Mouse (Mus musculus) neural tube, embryonic 14.5 days (tissue): Measurements from ENCODE around the gene Cdca4. TPM values are rescaled to one million over a fixed set of nuclear protein-coding genes. Genes with fewer than 3 reads are reported as not detected.
"Not testable (repeated sequence)": the region's sequence is repeated elsewhere in the genome, so short reads cannot be mapped to it uniquely, and the experiment has no call there.

Experiments used
- ATAC-seq: fragments of 200-750 bp; cut with Nextera tagmentation; 2 replicates; pipeline ENCODE4 v1.8.0; 2017; ENCODE audit warnings: low read depth, mild to moderate bottlenecking, moderate TSS enrichment, moderate library complexity
- H3K27ac ChIP-seq: fragments of 300-500 bp; sonication (generic); 2 replicates; pipeline ENCODE4 v1.5.1; 2014; ENCODE audit warnings: low read depth, mild to moderate bottlenecking, control low read depth, low read length, moderate library complexity, mixed read lengths
- H3K27me3 ChIP-seq: fragments of 300-500 bp; sonication (generic); 2 replicates; pipeline ENCODE4 v1.6.1; 2014; ENCODE audit warnings: low read length; ENCODE audit not compliant: control insufficient read depth, insufficient read depth
- H3K36me3 ChIP-seq: fragments of 300-500 bp; sonication (generic); 2 replicates; pipeline ENCODE4 v1.6.1; 2014; ENCODE audit warnings: low read length, mixed read lengths; ENCODE audit not compliant: control insufficient read depth, insufficient read depth
- H3K4me1 ChIP-seq: fragments of 300-500 bp; sonication (generic); 2 replicates; pipeline ENCODE4 v1.6.1; 2014; ENCODE audit warnings: low read length; ENCODE audit not compliant: control insufficient read depth, insufficient read depth
- H3K4me2 ChIP-seq: fragments of 300-500 bp; sonication (generic); 2 replicates; pipeline ENCODE4 v1.6.1; 2014; ENCODE audit warnings: mild to moderate bottlenecking, low read depth, low read length, control low read depth
- H3K4me3 ChIP-seq: fragments of 300-500 bp; sonication (generic); 2 replicates; pipeline ENCODE4 v1.5.1; 2014; ENCODE audit warnings: low read depth, low read length, control low read depth, mixed read lengths
- H3K9ac ChIP-seq: fragments of 300-500 bp; sonication (generic); replicated peaks from 2 replicates; pipeline ENCODE4 v1.6.1; 2014; ENCODE audit warnings: low read depth, mild to moderate bottlenecking, control low read depth, low read length, mixed read lengths
- H3K9me3 ChIP-seq: fragments of 300-500 bp; sonication (generic); 2 replicates; pipeline ENCODE4 v1.6.1; 2016; ENCODE audit warnings: low read length; ENCODE audit not compliant: control insufficient read depth
- WGBS: fragments of 180-500 bp; shearing (Covaris S2); extraction: QIAGEN DNeasy Blood & Tissue Kit; methylation state at CpG from one replicate; pipeline ENCODE4 v1.1.7; 2014; 5-methylcytosine and 5-hydroxymethylcytosine counted together
- polyA plus RNA-seq: library from polyadenylated mRNA; unstranded; fragments of >200 nt; fragmentation: Nextera tagmentation; extraction: Ambion mirVana; gene quantifications from 2 replicates; pipeline ENCODE4 v1.2.1, GENCODE M21; 2014

Gene Cdca4
- polyA plus RNA-seq, 1 experiment from 2014 or later = 33.6 TPM

- WGBS = 81% methylated on average over 11 of the region's 11 CpGs
- H3K4me3 ChIP-seq = no peak overlapping the region
- ATAC-seq = no peak
Observed at GRCm38 (mm10) chr12:112849235-112850022, 20.2 kb upstream of the Cdca4 start.

GRCm38 (mm10) chr12:112847880-112848279 is 18.7 kb upstream of the Cdca4 start:
- Histone ChIP-seq H3K9me3 (no peaks in the 10 kb centered on the region), H3K27me3 (no peaks in the 10 kb centered on the region), H3K36me3 (no peaks in the 10 kb centered on the region), H3K4me3 (no peak overlapping the region), H3K4me2 (no peak overlapping the region), H3K27ac (no peak overlapping the region), H3K9ac (no peak overlapping the region), H3K4me1 (no peaks in the 10 kb centered on the region)
- ATAC-seq = no peak
- 90% methylated on average over 2 of the region's 2 CpGs for WGBS

More at GRCm38 (mm10) chr12:112849235-112850022, 20.2 kb upstream of the Cdca4 start:
- no peaks in the 10 kb centered on the region for H3K27me3 ChIP-seq
- H3K27ac ChIP-seq = no peak overlapping the region
- no peak overlapping the region for H3K9ac ChIP-seq
- no peaks in the 10 kb centered on the region for H3K9me3 ChIP-seq
- no peak overlapping the region for H3K4me2 ChIP-seq
- no peaks in the 10 kb centered on the region for H3K4me1 ChIP-seq
- no peaks in the 10 kb centered on the region for H3K36me3 ChIP-seq

- Histone ChIP-seq H3K4me3 (no peak overlapping the region), H3K9ac (no peak overlapping the region), H3K9me3 (no peaks in the 10 kb centered on the region), H3K27ac (no peak overlapping the region), H3K36me3 (no peaks in the 10 kb centered on the region), H3K27me3 (no peaks in the 10 kb centered on the region), H3K4me1 (no peaks in the 10 kb centered on the region), H3K4me2 (no peak overlapping the region)
- peak; percentile 76; the same call in 1 of the 2 replicates for ATAC-seq
- 22% methylated on average over 3 of the region's 3 CpGs for WGBS
Observed at GRCm38 (mm10) chr12:112843803-112844202, 14.6 kb upstream of the Cdca4 start.

- WGBS = 85% methylated on average over 2 of the region's 2 CpGs
- not testable (repeated sequence) for H3K4me3 ChIP-seq, H3K27ac ChIP-seq, H3K9me3 ChIP-seq, H3K4me1 ChIP-seq, H3K9ac ChIP-seq, ATAC-seq, H3K36me3 ChIP-seq, H3K4me2 ChIP-seq, H3K27me3 ChIP-seq
Observed at GRCm38 (mm10) chr12:112842128-112842527, 12.9 kb upstream of the Cdca4 start.

GRCm38 (mm10) chr12:112841338-112841892 is 12.2 kb upstream of the Cdca4 start:
- H3K9me3 ChIP-seq, H3K27ac ChIP-seq, H3K9ac ChIP-seq, H3K4me3 ChIP-seq, H3K36me3 ChIP-seq, ATAC-seq, H3K4me1 ChIP-seq, H3K27me3 ChIP-seq, H3K4me2 ChIP-seq: not testable (repeated sequence)
- 67% methylated on average over 4 of the region's 4 CpGs for WGBS

GRCm38 (mm10) chr12:112840209-112841086 is 11.2 kb upstream of the Cdca4 start:
- 77% methylated on average over 25 of the region's 25 CpGs for WGBS
- Histone ChIP-seq H3K9me3 (no peaks in the 10 kb centered on the region), H3K4me3 (no peak overlapping the region), H3K27me3 (no peaks in the 10 kb centered on the region), H3K9ac (no peak overlapping the region), H3K4me1 (no peaks in the 10 kb centered on the region), H3K36me3 (no peaks in the 10 kb centered on the region), H3K27ac (no peak overlapping the region), H3K4me2 (no peak overlapping the region)
- no peak for ATAC-seq

- 70% methylated on average over 2 of the region's 2 CpGs for WGBS
- H3K27me3 ChIP-seq = no peaks in the 10 kb centered on the region
- no peak overlapping the region for H3K4me3 ChIP-seq
- H3K4me1 ChIP-seq = peaks cover 12% of the 10 kb centered on the region
- no peaks in the 10 kb centered on the region for H3K36me3 ChIP-seq
- no peak overlapping the region for H3K4me2 ChIP-seq
- no peak overlapping the region for H3K9ac ChIP-seq
- no peak overlapping the region for H3K27ac ChIP-seq
- H3K9me3 ChIP-seq = no peaks in the 10 kb centered on the region
- no peak for ATAC-seq
Observed at GRCm38 (mm10) chr12:112835046-112835445, 5.8 kb upstream of the Cdca4 start.

- H3K4me3 ChIP-seq = no peak overlapping the region
- H3K4me2 ChIP-seq = no peak overlapping the region
- H3K9ac ChIP-seq = no peak overlapping the region
- peaks cover 12% of the 10 kb centered on the region for H3K4me1 ChIP-seq
- no peak overlapping the region for H3K27ac ChIP-seq
- no peaks in the 10 kb centered on the region for H3K9me3 ChIP-seq
- 90% methylated on average over 6 of the region's 6 CpGs for WGBS
- no peaks in the 10 kb centered on the region for H3K36me3 ChIP-seq
- ATAC-seq = no peak
- H3K27me3 ChIP-seq = no peaks in the 10 kb centered on the region
Observed at GRCm38 (mm10) chr12:112833527-112833926, 4.3 kb upstream of the Cdca4 start.

- Histone ChIP-seq H3K9me3 (no peaks in the 10 kb centered on the region), H3K4me3 (no peak overlapping the region), H3K36me3 (no peaks in the 10 kb centered on the region), H3K4me2 (no peak overlapping the region), H3K27ac (no peak overlapping the region), H3K27me3 (no peaks in the 10 kb centered on the region), H3K4me1 (peaks cover 22% of the 10 kb centered on the region), H3K9ac (no peak overlapping the region)
- no peak for ATAC-seq
- WGBS = 91% methylated on average over 5 of the region's 5 CpGs
Observed at GRCm38 (mm10) chr12:112832411-112832810, 3.2 kb upstream of the Cdca4 start.
